Mouse (Mus musculus) brain, embryonic 18.5 days (tissue): ENCODE data around the gene Pgs1.
A peak's percentile ranks its signal among the peaks of the same experiment; 100 is the strongest.

Experiments
- DNase-seq: peaks from one replicate; pipeline ENCODE4 v3.0.0-alpha.2; 2012; ENCODE audit warnings: low read depth, low spot score

Gene Pgs1

GRCm38 (mm10) chr11:117986126-117987031 lies at the start of gene Pgs1:
Pgs1 (plus strand) TSS chr11:117986292.
- DNase-seq: peak; percentile 81

GRCm38 (mm10) chr11:117939004-117939730 lies 46.9 kb upstream of the Pgs1 start:
- DNase-seq: no peak

- DNase-seq: peak; percentile 71
Observed at GRCm38 (mm10) chr11:117939741-117940285, 46.3 kb upstream of the Pgs1 start.

- no peak for DNase-seq
Observed at GRCm38 (mm10) chr11:117940881-117941280, 45.2 kb upstream of the Pgs1 start.

- DNase-seq: no peak
Observed at GRCm38 (mm10) chr11:117941325-117941834, 44.7 kb upstream of the Pgs1 start.

- no peak for DNase-seq
Observed at GRCm38 (mm10) chr11:117941848-117942247, 44.2 kb upstream of the Pgs1 start.

DNA sequence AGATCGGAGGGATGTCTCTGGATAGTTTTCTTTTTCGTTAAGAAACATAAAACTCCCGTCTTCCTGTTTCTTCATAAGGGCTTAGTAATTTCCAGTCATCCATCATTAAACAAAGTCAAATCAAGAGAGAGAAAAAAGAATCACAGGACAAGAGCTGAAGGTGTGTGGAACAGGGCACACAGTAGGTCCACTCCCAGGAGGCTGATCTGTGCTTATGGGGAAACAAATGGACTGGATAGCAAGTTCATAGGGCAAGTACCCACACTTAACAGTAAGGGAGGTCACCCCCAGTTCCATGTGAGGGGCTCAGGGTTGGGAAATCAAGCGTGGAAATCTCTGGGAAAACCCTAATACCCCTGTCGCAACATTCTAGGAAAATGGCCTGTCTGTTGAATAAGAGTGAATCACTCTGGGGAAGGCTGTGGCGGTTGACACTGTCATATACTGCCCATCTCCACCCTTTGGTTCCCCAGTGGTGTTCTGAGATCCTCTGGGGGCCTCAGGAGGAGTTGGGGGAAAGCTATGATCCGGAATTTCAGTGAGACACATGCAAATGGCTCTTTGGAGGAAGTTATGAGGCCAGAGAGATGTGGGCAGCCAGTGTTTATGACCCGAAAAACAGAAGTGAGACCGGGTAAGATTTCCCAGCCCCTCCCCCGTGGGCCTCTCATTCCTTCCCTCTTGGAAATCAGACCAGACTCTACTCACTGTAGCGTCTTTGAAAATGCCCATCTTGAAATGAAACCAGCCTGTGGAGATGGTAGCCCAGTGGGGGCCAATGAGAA lies 39.7 kb upstream of the Pgs1 start:
- no peak for DNase-seq

DNA sequence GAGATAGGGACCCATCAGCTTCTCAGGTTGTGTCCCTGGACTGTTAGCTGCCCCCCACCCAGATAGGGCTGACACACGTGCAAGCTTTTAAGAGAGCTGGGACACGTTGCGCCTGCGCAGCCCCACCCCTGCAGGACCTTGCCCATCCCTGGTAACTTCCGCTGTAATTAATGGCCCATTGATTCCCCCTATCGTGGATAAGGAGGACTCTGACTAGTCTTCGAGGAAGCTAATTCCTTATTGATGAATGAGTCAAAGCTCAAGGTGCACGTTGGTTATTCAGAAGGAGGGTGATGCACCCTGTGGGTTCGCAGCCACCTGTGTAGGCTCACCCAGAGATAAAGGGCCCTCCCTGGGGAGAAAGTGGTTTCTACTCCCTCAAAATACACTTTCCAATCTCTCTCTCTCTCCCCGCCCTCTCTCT lies 39.1 kb upstream of the Pgs1 start:
- DNase-seq: no peak

DNA sequence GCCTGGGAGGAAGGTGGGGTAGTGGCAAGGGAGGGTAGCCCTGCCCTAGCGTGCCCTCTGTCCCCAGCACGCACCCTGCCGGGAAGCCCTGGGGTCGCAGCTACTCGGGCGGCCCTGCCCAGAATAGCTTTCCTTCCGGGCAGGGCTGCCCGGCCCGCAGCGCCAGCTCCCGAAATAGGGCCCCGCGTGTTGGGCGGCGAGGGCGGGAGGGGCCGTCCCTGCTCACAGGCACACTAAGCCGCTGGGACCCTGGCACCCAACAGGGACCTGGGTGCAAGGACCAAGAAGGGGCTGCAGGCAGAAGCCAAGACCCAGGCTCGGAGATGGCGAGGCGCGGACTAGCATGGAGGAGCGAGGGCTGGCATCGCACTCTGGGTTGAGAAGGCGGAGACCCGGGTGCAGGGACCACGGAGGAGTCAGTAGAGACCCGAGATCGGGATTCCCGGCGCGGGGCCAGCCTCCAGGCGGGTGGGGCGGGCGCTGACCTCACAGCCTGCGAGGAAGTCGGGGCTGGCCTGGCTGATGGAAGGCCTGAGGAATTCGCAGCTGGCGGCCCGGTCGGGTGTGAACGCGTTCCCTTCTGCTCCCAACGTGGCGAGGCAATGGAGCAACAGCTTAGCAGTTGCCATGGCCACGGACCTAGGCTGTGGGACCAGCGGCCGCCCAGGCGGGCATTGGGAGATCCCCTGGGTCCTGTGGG lies 36.5 kb upstream of the Pgs1 start:
- no peak for DNase-seq

DNA sequence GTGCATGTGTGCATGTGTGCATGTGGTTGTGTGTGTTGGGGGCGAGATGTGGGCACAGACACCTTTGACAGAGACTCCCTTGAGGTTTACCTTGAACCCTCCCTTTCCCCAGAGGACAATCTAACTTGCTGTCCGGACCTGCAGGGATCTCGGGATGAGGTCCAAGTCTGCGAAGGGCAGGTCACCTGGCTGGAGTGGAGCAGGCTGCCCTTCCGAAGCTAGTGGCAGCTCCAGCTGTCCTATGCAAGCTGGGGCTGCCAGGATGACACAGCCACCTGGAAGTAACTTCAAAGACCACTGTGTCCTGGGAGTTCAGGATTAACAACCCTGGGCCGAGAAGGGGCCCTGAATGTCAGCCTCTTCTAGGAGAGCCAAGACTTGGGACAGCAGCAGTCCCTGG lies 34.7 kb upstream of the Pgs1 start:
- DNase-seq: no peak

DNA sequence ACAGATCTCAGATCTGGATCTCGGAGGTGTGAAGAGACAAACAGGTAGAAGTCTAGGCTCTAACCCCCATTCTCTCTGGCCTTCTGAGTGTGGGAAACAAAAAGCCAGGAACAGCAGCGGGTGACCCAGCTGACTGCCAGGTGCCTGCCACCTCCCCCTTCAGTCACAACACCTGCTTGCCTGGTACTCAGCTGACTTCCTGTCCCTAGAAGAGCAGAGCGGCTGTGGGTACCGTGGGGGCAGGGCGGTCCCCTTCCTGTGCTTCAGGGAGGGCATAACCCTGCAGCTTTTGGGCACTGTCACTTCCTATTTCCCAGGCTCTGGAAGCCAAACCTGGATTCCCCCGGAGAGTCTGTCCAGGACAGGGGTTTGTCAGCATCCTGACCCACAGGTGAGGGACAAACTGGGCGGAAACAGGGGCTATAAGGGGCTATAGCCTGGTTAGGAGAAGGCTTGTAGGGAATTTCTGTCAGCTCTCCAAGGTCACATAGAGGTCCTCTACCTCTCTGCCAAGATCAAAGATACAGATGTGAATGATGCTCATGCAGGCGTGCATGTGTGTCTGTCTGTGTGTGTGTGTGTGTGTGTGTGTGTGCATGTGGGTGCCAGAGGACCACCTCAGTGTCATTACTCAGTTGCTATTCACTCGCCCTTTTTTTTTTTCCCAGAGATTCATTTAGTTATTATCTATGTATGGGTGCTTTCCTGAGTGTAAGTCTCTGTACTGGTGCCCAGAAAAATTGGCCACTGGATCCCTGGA lies 33.7 kb upstream of the Pgs1 start:
- DNase-seq: no peak

DNA sequence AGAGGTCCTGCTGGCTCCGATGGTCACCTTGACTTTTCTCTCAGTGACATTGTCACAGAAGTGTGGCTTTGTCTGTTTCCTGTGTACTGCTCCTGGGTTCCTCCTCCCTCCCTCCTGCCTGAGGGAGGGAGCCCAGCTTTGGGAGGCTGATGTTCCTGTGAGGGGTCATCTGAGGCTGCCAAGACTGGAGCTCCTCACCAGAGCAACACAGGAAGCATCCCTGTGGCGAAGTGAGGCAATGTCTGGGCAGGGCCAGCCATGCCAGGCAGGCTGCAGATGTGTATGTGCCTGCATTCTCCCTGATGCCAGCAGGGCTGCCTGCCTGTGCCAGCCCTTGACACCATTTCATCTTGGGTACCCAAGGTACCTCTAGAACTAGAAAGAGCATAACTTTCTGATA lies 32.0 kb upstream of the Pgs1 start:
- DNase-seq: no peak

DNA sequence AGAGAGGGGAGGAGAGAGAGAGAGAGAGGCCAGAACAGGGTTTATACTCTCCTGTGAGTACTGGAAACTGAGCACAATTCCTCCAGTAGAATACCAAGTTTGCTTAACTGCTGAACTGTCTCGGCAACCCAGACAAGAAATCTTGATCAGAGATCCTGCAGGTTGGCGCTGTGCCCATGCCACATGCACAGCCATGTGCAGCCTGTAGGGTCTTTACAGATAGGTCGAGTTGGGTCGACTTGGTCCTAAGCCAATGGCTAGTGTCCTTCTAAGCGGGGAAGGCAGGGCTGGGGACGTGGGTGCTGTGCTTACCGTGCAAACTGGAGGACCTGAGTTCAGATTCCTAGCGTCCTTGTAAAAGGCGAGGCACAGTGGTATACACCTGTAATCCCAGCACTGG lies 31.3 kb upstream of the Pgs1 start:
- DNase-seq: no peak

- no peak for DNase-seq
Observed at GRCm38 (mm10) chr11:117955621-117956020, 30.5 kb upstream of the Pgs1 start.

DNA sequence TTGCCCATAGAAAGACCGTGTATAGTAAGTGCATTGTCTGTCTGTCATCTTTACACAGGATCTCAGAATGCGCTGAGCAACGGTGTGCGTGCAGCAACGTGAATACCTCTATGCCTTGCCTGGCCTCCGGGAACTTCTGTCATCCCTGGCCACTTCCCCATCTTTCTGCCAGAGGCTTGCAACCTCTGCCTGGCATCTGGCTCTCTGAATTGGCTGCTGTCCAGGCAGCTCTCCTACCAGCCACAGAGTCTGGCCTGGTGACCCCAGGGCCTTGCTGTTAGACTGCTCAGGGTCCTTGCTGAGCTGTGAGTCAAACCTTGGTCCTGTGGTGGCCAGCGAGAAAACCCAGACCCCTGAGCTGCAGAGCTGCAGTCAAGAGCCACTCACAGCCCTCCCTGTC lies 27.9 kb upstream of the Pgs1 start:
- no peak for DNase-seq

DNA sequence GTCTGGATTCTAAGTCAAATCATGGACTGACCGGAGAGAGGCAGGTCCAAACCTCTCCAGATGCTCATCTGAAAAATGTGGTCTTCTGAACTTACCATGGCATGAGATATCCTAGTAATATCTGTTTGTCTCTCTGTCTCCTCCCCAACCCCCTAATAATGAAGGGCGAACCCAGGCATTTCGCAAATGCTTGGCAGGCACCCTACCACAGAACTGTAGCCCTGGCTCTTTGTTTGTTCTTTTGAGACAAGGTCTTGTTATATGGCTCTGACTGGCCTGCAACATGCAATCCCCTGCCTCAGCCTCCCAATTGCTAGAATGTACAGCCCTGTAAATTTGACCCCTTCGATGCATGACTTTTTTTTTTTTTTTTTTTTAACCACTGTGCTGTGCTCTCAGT lies 26.9 kb upstream of the Pgs1 start:
- no peak for DNase-seq

- no peak for DNase-seq
Observed at GRCm38 (mm10) chr11:117959741-117960381, 26.2 kb upstream of the Pgs1 start.

DNA sequence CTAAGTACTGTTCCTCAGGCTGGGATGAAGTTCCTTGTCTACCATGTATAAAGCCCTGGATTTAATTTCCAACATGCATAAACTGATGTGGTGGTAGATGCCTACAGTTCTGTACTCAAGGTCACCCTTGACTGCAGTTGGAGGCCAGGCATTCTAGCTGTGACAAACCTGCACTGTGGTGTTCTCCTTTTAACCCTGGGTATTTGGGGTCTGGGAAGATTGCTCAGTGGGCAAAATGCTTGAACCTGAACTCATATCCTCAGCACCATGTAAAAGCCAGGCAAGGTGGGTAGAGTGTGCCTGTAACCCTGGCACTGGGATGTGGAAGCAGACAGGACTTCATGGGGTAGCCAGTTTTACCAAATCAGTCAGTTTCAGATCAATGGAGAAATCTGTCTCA lies 25.5 kb upstream of the Pgs1 start:
- DNase-seq: no peak

DNA sequence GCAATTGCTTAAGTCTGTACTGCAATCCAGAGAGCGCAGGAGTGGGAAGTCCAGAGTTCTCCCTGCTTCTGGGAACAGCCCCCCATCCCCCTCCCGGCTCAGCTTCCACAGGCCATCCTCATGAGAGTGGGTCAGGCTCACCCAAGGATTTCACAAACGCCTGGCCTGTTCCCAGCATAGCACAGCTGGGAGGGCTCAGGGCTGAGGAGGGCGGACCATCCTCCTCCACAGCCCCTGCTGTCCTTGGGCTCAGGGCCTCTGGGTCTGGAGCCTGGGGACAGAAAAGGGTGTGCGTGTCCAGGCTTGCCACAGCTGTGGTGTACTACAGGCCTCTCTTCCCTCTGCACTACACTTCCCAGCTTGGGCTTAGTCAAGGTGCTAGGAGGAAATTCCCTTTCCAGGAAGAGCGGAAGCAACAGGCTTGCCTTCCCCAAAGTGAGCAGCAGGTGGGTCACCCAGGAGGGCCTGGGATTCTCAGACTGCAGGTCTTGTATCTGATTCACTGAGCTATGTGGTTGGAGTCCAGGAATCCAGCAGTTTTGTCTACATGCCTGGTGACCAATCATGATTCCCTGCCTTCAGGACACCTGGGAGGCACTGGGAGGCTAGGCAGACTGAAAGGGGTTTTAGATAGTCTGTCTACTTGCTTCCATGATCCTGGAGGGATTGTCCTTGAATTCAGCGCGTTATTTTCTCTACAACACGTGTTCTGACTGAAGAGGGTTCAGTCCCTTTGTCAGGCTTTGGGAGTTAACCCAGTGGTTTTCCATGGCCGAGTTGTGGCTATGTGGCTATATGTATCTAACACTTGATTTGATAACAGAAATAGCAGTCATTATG lies 23.6 kb upstream of the Pgs1 start:
- DNase-seq: no peak
